Mouse (Mus musculus) embryonic facial prominence, embryonic 11.5 days (tissue): ENCODE results near the gene Vmn1r42. TPM values are rescaled to one million over a fixed set of nuclear protein-coding genes. Genes with fewer than 3 reads are reported as not detected.
"Not testable (repeated sequence)": the region's sequence is repeated elsewhere in the genome, so short reads cannot be mapped to it uniquely, and the experiment has no call there.

ENCODE experiments used
- ATAC-seq: fragments of 200-750 bp; cut with Nextera tagmentation; replicated peaks from 2 replicates; pipeline ENCODE4 v1.8.0; 2017; ENCODE audit warnings: low read depth; ENCODE audit not compliant: insufficient number of reproducible peaks, low FRiP score, low TSS enrichment
- DNase-seq: peaks from one replicate; pipeline ENCODE4 v3.0.0-alpha.2; 2015; ENCODE audit warnings: low spot score
- H3K27ac ChIP-seq: fragments of 300-500 bp; sonication (generic); replicated peaks from 2 replicates; pipeline ENCODE4 v1.5.1; 2014; ENCODE audit warnings: mild to moderate bottlenecking, low read depth, low read length, control low read depth
- H3K27me3 ChIP-seq: fragments of 300-500 bp; sonication (generic); 2 replicates; pipeline ENCODE4 v1.6.1; 2014; ENCODE audit warnings: mild to moderate bottlenecking, low read length, moderate library complexity, mixed read lengths; ENCODE audit not compliant: control insufficient read depth, insufficient read depth
- H3K36me3 ChIP-seq: fragments of 300-500 bp; sonication (generic); replicated peaks from 2 replicates; pipeline ENCODE4 v1.6.1; 2014; ENCODE audit warnings: low read depth, mild to moderate bottlenecking, low read length, moderate library complexity, mixed read lengths; ENCODE audit not compliant: control insufficient read depth, insufficient read depth
- H3K4me1 ChIP-seq: fragments of 300-500 bp; sonication (generic); 2 replicates; pipeline ENCODE4 v1.6.1; 2014; ENCODE audit warnings: low read length, mixed read lengths; ENCODE audit not compliant: control insufficient read depth, insufficient read depth
- H3K4me2 ChIP-seq: fragments of 300-500 bp; sonication (generic); 2 replicates; pipeline ENCODE4 v1.6.1; 2014; ENCODE audit warnings: low read depth, mild to moderate bottlenecking, control low read depth, low read length, moderate library complexity
- H3K4me3 ChIP-seq: fragments of 300-500 bp; sonication (generic); 2 replicates; pipeline ENCODE4 v1.5.1; 2014; ENCODE audit warnings: low read depth, low read length, control low read depth
- H3K9ac ChIP-seq: fragments of 300-500 bp; sonication (generic); replicated peaks from 2 replicates; pipeline ENCODE4 v1.6.1; 2014; ENCODE audit warnings: mild to moderate bottlenecking, control low read depth, low read length
- H3K9me3 ChIP-seq: fragments of 300-500 bp; sonication (generic); replicated peaks from 2 replicates; pipeline ENCODE4 v1.6.1; 2016; ENCODE audit warnings: mild to moderate bottlenecking, low read length, inconsistent platforms, mixed read lengths; ENCODE audit not compliant: control insufficient read depth
- WGBS: fragments of 180-500 bp; shearing (Covaris S2); extraction: QIAGEN DNeasy Blood & Tissue Kit; methylation state at CpG from one replicate; pipeline ENCODE4 v1.1.7; 2014; 5-methylcytosine and 5-hydroxymethylcytosine counted together
- polyA plus RNA-seq: library from polyadenylated mRNA; unstranded; fragments of >200 nt; fragmentation: Nextera tagmentation; extraction: Ambion mirVana; gene quantifications from 2 replicates; pipeline ENCODE4 v1.2.1, GENCODE M21; 2014

Vmn1r42 gene
- not detected in 2 replicates for polyA plus RNA-seq

DNA sequence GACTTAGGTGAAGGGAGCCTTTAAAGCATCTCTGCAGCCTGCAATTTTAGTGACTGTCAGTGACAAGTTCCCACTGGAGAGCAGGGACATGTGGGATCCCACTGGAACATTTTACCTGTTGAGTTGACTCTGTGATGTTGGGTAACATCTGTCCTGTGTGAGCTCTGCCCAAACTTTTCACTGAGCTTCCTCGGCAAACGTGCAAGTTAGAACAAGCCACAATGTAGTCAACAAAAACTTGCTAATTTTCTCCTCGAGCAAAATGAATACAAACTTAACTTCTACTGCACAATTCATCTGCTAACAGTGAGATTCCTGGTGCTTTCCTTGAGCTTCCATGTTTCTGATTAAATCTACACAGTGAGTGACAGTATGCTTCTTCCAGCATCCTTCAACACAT is at the start of gene Vmn1r42, which contains the start of gene Vmn1r43:
Vmn1r42 (minus strand) TSS at position 101 of the 400 bp plus-strand sequence.
Vmn1r43 (minus strand) TSS at position 101 of the 400 bp plus-strand sequence.
- not testable (repeated sequence) for H3K4me2 ChIP-seq, H3K9ac ChIP-seq, ATAC-seq, H3K9me3 ChIP-seq, DNase-seq, H3K4me1 ChIP-seq, H3K36me3 ChIP-seq, H3K27me3 ChIP-seq, H3K4me3 ChIP-seq, H3K27ac ChIP-seq
- WGBS: 74% methylated on average over 3 of the region's 3 CpGs

DNA sequence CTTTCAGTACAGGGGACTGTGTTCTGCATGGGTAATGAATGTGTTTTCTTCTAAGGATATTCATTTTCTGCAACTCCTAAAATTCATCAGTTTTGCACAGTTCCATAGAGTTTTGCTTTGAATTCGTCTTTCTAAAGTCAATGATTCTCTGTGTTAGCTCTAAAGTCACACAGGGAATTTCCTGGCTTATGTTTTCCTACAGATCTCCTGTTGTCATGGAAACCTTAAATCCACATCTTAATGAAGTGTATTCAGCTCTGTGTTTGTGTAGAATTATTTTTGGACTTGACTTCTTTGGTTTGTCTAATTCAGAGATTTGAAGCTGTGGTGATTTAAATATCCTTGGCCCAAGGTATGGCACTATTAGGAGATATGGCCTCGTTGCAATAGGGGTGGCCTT is 7.6 kb upstream of the Vmn1r42 start:
- Histone ChIP-seq H3K36me3 (no peaks in the 10 kb centered on the region), H3K4me2 (no peak overlapping the region), H3K4me1 (no peaks in the 10 kb centered on the region), H3K9ac (no peak overlapping the region), H3K9me3 (no peaks in the 10 kb centered on the region), H3K27ac (no peak overlapping the region), H3K4me3 (no peak overlapping the region), H3K27me3 (no peaks in the 10 kb centered on the region)
- ATAC-seq: no peak
- 59% methylated on average over 2 of the region's 2 CpGs for WGBS
- no peak for DNase-seq

DNA sequence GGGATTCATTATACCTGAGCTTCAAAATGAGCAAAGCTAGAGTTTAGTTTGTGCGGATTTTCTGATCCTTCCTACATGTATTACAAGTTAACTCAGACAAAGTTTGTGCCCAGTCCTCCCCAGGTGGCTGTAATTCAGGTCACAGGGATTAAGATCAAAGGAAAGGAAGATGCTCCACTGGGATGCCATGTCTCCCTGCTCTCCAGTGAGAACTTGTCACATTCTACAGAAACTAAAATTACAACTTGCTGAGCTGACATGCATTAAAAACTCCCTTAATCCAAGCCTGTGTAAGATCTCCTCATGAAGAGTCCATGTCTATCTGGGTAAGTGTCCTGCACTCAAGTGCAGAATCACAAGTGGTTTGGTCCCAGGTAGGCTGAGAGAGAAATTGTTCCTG is 7.1 kb upstream of the Vmn1r42 start, which contains the start of gene Vmn1r44:
Vmn1r44 (plus strand) TSS at position 301 of the 400 bp plus-strand sequence.
- ATAC-seq: no peak
- Histone ChIP-seq H3K4me3 (no peak within 1 kb of the TSS), H3K4me1 (no peaks in the 10 kb centered on the region), H3K4me2 (no peak within 1 kb of the TSS), H3K27me3 (no peaks in the 10 kb centered on the region), H3K36me3 (no peaks in the 10 kb centered on the region), H3K27ac (no peak within 1 kb of the TSS), H3K9me3 (no peaks in the 10 kb centered on the region), H3K9ac (no peak within 1 kb of the TSS)
- no peak for DNase-seq
- 79% methylated on average over 1 of the region's 1 CpGs for WGBS

DNA sequence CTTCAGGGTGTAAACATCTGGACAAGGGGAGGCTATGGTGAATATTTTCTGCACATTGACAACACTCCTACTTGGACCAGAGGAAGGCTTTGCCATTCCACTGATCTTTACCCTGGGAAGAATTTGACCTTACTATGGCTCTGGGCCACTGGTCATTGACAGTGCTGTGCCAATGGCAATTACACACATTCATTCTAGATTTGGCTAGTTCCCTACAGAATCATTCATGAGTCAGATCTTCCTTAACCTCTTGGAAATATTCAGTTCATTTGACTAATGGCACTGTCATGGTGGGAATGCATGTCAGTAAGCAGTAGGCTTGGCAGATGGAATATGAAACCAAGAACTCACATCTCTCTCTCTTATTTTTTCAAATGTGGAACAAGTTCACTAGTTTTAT is 4.7 kb upstream of the Vmn1r42 start:
- ATAC-seq: no peak
- no peaks in the 10 kb centered on the region for H3K36me3 ChIP-seq
- H3K27ac ChIP-seq: no peak overlapping the region
- H3K27me3 ChIP-seq: no peaks in the 10 kb centered on the region
- DNase-seq: no peak
- no peak overlapping the region for H3K4me2 ChIP-seq
- H3K4me3 ChIP-seq: no peak overlapping the region
- no peaks in the 10 kb centered on the region for H3K4me1 ChIP-seq
- no peaks in the 10 kb centered on the region for H3K9me3 ChIP-seq
- no peak overlapping the region for H3K9ac ChIP-seq

DNA sequence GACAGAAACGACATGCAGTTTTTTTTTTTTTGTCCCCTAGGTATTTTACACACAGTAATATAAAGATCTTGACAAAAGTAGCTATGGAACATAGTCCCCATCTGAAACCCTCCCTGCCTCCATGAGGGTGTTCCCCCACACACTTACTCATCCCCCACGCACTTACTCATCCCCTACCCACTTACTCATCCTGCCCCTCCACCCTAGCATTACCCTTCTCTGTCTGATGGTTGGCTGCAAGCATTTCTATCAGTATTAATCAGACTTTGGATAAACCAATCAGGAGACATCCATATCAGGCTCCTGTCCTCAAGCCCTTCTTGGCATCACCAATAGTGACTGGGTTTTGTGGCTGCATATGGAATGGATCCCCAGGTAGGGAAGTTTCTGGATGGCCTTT is 750 bp upstream of the Vmn1r42 start:
- Histone ChIP-seq H3K27ac (no peak overlapping the region), H3K9ac (no peak overlapping the region), H3K4me3 (no peak overlapping the region), H3K9me3 (no peaks in the 10 kb centered on the region), H3K4me2 (no peak overlapping the region), H3K27me3 (no peaks in the 10 kb centered on the region), H3K4me1 (no peaks in the 10 kb centered on the region), H3K36me3 (no peaks in the 10 kb centered on the region)
- WGBS: 88% methylated on average over 2 of the region's 2 CpGs
- ATAC-seq: no peak
- DNase-seq: no peak

DNA sequence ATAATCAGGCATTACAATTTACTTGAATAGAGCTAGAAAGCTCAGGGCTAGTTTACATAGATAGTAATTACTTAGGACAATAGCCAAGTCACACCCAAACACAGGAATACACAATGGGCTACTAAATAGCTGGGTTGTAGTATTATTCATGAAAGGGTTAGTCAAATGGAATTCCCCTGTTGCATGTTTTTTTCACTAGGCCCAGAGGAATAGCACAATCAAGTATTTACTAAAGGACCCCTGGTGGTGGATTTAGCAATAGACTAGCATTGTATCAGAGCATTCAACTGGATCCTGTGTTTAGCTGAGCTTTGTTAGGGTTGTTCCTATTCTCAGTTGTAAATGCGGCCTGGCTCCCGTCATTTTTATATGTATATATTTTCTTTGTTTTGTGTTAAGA is 8.2 kb downstream of the Vmn1r42 start:
- no peak for DNase-seq
- H3K27me3 ChIP-seq: no peaks in the 10 kb centered on the region
- no peaks in the 10 kb centered on the region for H3K36me3 ChIP-seq
- no peak overlapping the region for H3K27ac ChIP-seq
- 83% methylated on average over 2 of the region's 2 CpGs for WGBS
- H3K4me1 ChIP-seq: no peaks in the 10 kb centered on the region
- H3K4me3 ChIP-seq: no peak overlapping the region
- H3K9ac ChIP-seq: no peak overlapping the region
- ATAC-seq: no peak
- no peaks in the 10 kb centered on the region for H3K9me3 ChIP-seq
- no peak overlapping the region for H3K4me2 ChIP-seq

DNA sequence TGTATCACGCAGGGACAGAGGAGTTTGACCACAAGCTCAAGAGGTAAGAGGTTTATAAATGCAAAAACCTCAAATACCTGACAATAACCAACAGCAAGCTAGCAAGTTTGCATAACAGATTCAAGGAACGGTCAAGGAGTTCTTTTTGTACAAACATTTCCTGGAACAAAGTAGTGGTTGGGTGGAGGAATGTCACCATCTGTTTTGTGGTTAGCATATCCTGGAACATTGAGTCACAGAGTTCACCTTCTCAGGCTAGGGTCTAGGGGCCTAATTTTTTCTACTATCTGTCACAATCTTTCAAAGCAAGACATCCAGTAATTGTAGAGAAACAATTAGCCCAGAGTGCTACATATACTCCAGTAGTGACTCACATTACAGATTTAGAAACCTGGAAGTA is 8.9 kb downstream of the Vmn1r42 start:
- no peak overlapping the region for H3K4me2 ChIP-seq
- WGBS: 88% methylated on average over 2 of the region's 2 CpGs
- no peaks in the 10 kb centered on the region for H3K36me3 ChIP-seq
- no peak overlapping the region for H3K4me3 ChIP-seq
- DNase-seq: no peak
- ATAC-seq: no peak
- no peaks in the 10 kb centered on the region for H3K9me3 ChIP-seq
- H3K9ac ChIP-seq: no peak overlapping the region
- H3K27me3 ChIP-seq: no peaks in the 10 kb centered on the region
- H3K27ac ChIP-seq: no peak overlapping the region
- no peaks in the 10 kb centered on the region for H3K4me1 ChIP-seq

DNA sequence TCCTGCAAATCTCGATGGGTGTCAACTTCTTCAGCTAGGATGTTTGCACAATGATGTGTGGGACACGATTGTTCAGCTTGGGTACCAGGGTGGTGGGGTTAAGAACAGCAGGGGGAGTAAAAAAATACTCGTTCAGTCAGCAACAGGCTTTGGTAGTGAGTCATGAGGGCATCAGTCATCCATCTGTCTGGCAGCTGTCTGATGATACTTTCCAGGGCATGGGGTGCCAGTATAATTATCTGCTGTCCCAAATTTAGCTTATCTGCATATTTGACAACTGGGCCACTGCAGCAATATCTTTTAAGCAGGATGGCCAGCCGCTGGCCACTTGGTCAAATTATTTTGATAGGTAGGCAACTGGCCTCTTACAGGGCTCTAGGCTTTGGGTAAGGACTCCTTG is 12.4 kb downstream of the Vmn1r42 start:
- Histone ChIP-seq H3K9me3 (no peaks in the 10 kb centered on the region; the same call in 1 of the 2 replicates), H3K36me3 (no peaks in the 10 kb centered on the region), H3K4me3 (no peak overlapping the region), H3K9ac (no peak overlapping the region), H3K27me3 (no peaks in the 10 kb centered on the region), H3K4me1 (no peaks in the 10 kb centered on the region), H3K27ac (no peak overlapping the region), H3K4me2 (no peak overlapping the region)
- DNase-seq (no peak), ATAC-seq (no peak)
- WGBS: 73% methylated on average over 4 of the region's 4 CpGs
